Mouse (Mus musculus) adrenal gland, adult 8-10 months (tissue): Measurements from ENCODE around the gene Dscam. TPM values are rescaled to one million over a fixed set of nuclear protein-coding genes. Genes with fewer than 3 reads are reported as not detected.
"Not testable (repeated sequence)": the region's sequence is repeated elsewhere in the genome, so short reads cannot be mapped to it uniquely, and the experiment has no call there.

Experiments used
- DNase-seq: peaks from one replicate; pipeline ENCODE4 v3.0.0; 2022
- total RNA-seq, 4 experiments: library from RNA; stranded (reverse); gene quantifications; 2 replicates each; pipeline ENCODE4 v1.2.4; 2022

The Dscam gene
- total RNA-seq, 4 experiments from 2014 or later, result 0.03 to 0.28 (median 0.03) TPM; not detected in 1

GRCm38 (mm10) chr16:96934795-96935194 lies 235.8 kb downstream of the Dscam start:
- no peak for DNase-seq

- no peak for DNase-seq
These were observed 238.3 kb downstream of the Dscam start for GRCm38 (mm10) chr16:96932211-96932610.

- no peak for DNase-seq
These were observed 238.8 kb downstream of the Dscam start for GRCm38 (mm10) chr16:96931771-96932170.

- no peak for DNase-seq
These were observed 242.5 kb downstream of the Dscam start for GRCm38 (mm10) chr16:96928011-96928410.

- no peak for DNase-seq
These were observed 243.1 kb downstream of the Dscam start for GRCm38 (mm10) chr16:96927408-96927807.

- no peak for DNase-seq
These were observed 243.6 kb downstream of the Dscam start for GRCm38 (mm10) chr16:96926977-96927376.

GRCm38 (mm10) chr16:96923941-96924340 lies 246.6 kb downstream of the Dscam start:
- DNase-seq, result no peak

GRCm38 (mm10) chr16:96914495-96914894 lies 256.1 kb downstream of the Dscam start:
- DNase-seq, result no peak

GRCm38 (mm10) chr16:96912836-96913235 lies 257.7 kb downstream of the Dscam start:
- DNase-seq, result no peak

- no peak for DNase-seq
These were observed 258.4 kb downstream of the Dscam start for GRCm38 (mm10) chr16:96912103-96912502.

GRCm38 (mm10) chr16:96910405-96911164 lies 260.0 kb downstream of the Dscam start:
- DNase-seq, result no peak

- no peak for DNase-seq
These were observed 262.7 kb downstream of the Dscam start for GRCm38 (mm10) chr16:96907818-96908217.

- no peak for DNase-seq
These were observed 263.5 kb downstream of the Dscam start for GRCm38 (mm10) chr16:96907081-96907480.

GRCm38 (mm10) chr16:96906630-96907029 lies 263.9 kb downstream of the Dscam start:
- DNase-seq, result no peak

GRCm38 (mm10) chr16:96904761-96905160 lies 265.8 kb downstream of the Dscam start:
- no peak for DNase-seq

GRCm38 (mm10) chr16:96904359-96904758 lies 266.2 kb downstream of the Dscam start:
- no peak for DNase-seq

GRCm38 (mm10) chr16:96902596-96902995 lies 268.0 kb downstream of the Dscam start:
- DNase-seq, result no peak

- DNase-seq, result no peak
These were observed 269.1 kb downstream of the Dscam start for GRCm38 (mm10) chr16:96901234-96902014.

GRCm38 (mm10) chr16:96899329-96899728 lies 271.2 kb downstream of the Dscam start:
- no peak for DNase-seq

- no peak for DNase-seq
These were observed 273.9 kb downstream of the Dscam start for GRCm38 (mm10) chr16:96896510-96897133.

GRCm38 (mm10) chr16:96888036-96888435 lies 282.5 kb downstream of the Dscam start:
- no peak for DNase-seq

- no peak for DNase-seq
These were observed 284.7 kb downstream of the Dscam start for GRCm38 (mm10) chr16:96885817-96886216.

GRCm38 (mm10) chr16:96884590-96884989 lies 286.0 kb downstream of the Dscam start:
- DNase-seq, result not testable (repeated sequence)
